Mouse (Mus musculus): ENCODE results near the gene B4galnt3. TPM values are rescaled to one million over a fixed set of nuclear protein-coding genes. Genes with fewer than 3 reads are reported as not detected.

B4galnt3 gene
- total RNA-seq, 2 experiments from 2014 or later: 0.98 to 1.1 TPM

- DNase-seq (ENCODE audit: low spot score): peak; percentile 37
Measured at GRCm38 (mm10) chr6:120154526-120155309, 139.6 kb downstream of the B4galnt3 start.

Other genes starting within 250 kb of the B4galnt3 start
- not detected for gene Ninj2, start 201.2 kb downstream of the B4galnt3 start, total RNA-seq (2021)
- gene D330020A13Rik, start 195 bp downstream of the B4galnt3 start, total RNA-seq (2021): not detected
- gene Kdm5a, start 69.6 kb upstream of the B4galnt3 start, total RNA-seq (2021): 10 to 100 TPM; 18.3 to 20.4 TPM
- 1 to 10 TPM; 2.5 to 2.7 TPM for gene Ccdc77, start 69.8 kb upstream of the B4galnt3 start, total RNA-seq (2021)
- 1 to 10 TPM; 1.3 to 1.4 TPM for gene Il17ra, start 168.7 kb upstream of the B4galnt3 start, total RNA-seq (2021)
- gene Tmem121b, start 199.2 kb upstream of the B4galnt3 start, total RNA-seq (2021): not detected
- 10 to 100 TPM; 19.9 to 26.1 TPM for gene Hdhd5, start 236.8 kb upstream of the B4galnt3 start, total RNA-seq (2021)